Mouse (Mus musculus): ENCODE data around the gene Gramd1b.

DNA sequence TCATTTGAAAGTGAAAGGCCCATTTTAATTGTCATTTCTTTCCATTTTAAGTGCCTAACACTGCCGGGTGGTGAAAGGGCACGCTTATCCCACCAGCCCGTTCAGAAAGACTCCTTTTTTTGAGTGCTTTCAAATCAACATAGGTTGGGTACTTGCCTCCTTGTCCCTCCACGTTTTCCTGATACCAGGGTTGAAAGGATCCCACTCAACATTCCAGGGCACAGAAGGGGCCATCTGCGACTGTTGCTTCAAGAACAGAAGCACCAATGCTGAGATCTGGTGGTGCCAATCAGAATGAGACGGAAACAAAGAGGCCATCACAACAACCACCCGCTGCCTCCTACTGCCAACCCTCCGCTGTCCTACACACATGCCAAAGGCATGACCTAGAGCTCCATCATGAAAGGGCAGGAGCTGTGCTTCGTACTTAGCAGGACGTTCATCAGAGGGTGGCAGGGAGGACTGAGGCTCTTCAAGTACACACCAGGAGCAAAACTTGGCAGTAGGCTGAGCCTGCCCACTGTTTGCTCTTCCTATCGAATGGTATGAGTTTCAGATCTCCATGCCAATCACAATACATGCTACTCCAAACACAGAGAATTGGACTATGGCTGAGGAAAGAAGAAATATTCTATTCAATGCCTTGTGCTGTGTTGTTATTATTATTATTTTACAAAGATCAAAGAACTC lies 108.7 kb downstream of the Gramd1b start:
- TF ChIP-seq CTCF (IDR thresholded peaks at IDR 0.05; ENCODE audit: low read depth) (no peak), EP300 (IDR thresholded peaks at IDR 0.05; ENCODE audit: low read depth) (no peak)
